Mouse (Mus musculus) bone marrow, adult 2 months (tissue): Measurements from ENCODE around the gene Fbxo46. TPM values are rescaled to one million over a fixed set of nuclear protein-coding genes. Genes with fewer than 3 reads are reported as not detected.

Experiments
- H3K27ac ChIP-seq: fragments of 200-500 bp; 2 replicates; pipeline ENCODE4 v1.5.1; 2012; ENCODE audit warnings: low read depth, mild to moderate bottlenecking, control low read depth, inconsistent platforms, low read length; ENCODE audit not compliant: control insufficient read depth, poor library complexity, insufficient read depth
- H3K4me1 ChIP-seq: fragments of 200-500 bp; 2 replicates; pipeline ENCODE4 v1.6.1; 2011; ENCODE audit warnings: low read length; ENCODE audit not compliant: control insufficient read depth, insufficient read depth
- H3K4me3 ChIP-seq: fragments of 200-500 bp; replicated peaks from 2 replicates; pipeline ENCODE3; 2011; ENCODE audit warnings: mild to moderate bottlenecking, low read depth, low read length, control low read depth; ENCODE audit not compliant: control insufficient read depth
- CTCF ChIP-seq: fragments of 200-500 bp; IDR thresholded peaks from 2 replicates; pipeline ENCODE4 v1.5.1; 2011; ENCODE audit warnings: low read length, control low read depth; ENCODE audit not compliant: control insufficient read depth, insufficient read depth
- POLR2A ChIP-seq: fragments of 200-500 bp; IDR thresholded peaks from 2 replicates; pipeline ENCODE4 v1.6.1; 2011; ENCODE audit warnings: low read depth, mild to moderate bottlenecking, control low read depth, low read length, borderline replicate concordance; ENCODE audit not compliant: control insufficient read depth
- WGBS: fragments of 180-500 bp; shearing (Covaris S2); methylation state at CpG from one replicate; pipeline ENCODE4 v1.1.7; 2018; 5-methylcytosine and 5-hydroxymethylcytosine counted together
- polyA plus RNA-seq: library from polyadenylated mRNA; stranded (reverse); fragments of >200 nt; gene quantifications from 2 replicates; pipeline ENCODE4 v1.2.4, GENCODE M21; 2011; ENCODE audit warnings: low replicate concordance; ENCODE audit not compliant: missing spikeins, insufficient read depth, insufficient read length

The Fbxo46 gene
- polyA plus RNA-seq, 1 experiment = 4.8 TPM

DNA sequence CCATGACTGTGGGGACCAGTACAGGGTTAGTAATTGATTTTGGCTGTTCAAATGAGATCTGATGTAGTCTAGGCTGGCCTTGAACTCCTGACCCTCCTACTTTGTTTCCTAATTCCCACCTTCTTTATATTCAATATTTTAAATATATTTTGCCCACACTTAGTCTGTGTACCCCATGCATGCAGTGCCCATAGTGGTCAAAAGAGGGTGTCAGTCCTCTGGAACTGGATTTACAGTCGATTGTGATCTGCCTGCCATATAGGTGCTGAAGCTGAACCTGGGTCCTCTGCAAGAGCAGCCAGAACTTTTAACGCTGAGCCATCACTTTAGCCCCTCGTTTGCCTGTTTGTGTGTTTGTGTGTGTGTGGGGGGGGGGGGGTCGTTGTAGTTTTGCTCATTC lies 11.0 kb downstream of the Fbxo46 start:
- WGBS = 36% methylated on average over 4 of the region's 4 CpGs
- Histone ChIP-seq H3K4me1 (no peaks in the 10 kb centered on the region; the same call in 1 of the 2 replicates), H3K27ac (no peak overlapping the region), H3K4me3 (no peak overlapping the region)
- TF ChIP-seq POLR2A = no peak
- no peak for TF ChIP-seq CTCF

GRCm38 (mm10) chr7:19131324-19131848 lies 11.7 kb downstream of the Fbxo46 start:
- Histone ChIP-seq H3K4me1 (no peaks in the 10 kb centered on the region), H3K4me3 (peak overlapping the region; percentile 71), H3K27ac (peak overlapping the region; percentile 56)
- under 1% methylated on average over 39 of the region's 39 CpGs for WGBS
- TF ChIP-seq POLR2A (no peak), CTCF (peak; percentile 57)

DNA sequence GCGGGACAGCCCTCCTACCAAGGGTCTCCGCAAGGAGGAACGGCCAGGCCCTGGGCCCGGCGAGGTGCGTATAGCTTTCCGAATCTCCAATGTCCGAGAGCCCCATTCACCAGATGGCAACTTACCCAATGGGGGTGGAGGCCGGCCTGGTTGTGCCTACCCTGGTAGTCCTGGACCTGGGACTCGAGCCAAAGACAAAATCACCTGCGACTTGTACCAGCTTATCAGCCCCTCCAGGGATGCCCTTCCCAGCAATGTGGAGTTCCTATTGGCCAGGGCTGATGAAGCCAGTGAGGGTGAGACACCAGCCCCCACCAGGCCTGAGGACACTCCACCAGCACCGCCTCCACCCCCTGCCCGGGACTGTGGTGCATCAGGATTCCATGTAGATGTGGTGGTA lies 16.5 kb downstream of the Fbxo46 start:
- no peaks in the 10 kb centered on the region for H3K4me1 ChIP-seq
- no peak for TF ChIP-seq POLR2A
- no peak for TF ChIP-seq CTCF
- H3K4me3 ChIP-seq = no peak overlapping the region
- 89% methylated on average over 13 of the region's 13 CpGs for WGBS
- no peak overlapping the region for H3K27ac ChIP-seq

- no peak overlapping the region for H3K4me3 ChIP-seq
- no peak overlapping the region for H3K27ac ChIP-seq
- 90% methylated on average over 38 of the region's 38 CpGs for WGBS
- H3K4me1 ChIP-seq = no peaks in the 10 kb centered on the region
- TF ChIP-seq POLR2A = no peak
- no peak for TF ChIP-seq CTCF
Measured at GRCm38 (mm10) chr7:19136673-19137334, 17.1 kb downstream of the Fbxo46 start.

DNA sequence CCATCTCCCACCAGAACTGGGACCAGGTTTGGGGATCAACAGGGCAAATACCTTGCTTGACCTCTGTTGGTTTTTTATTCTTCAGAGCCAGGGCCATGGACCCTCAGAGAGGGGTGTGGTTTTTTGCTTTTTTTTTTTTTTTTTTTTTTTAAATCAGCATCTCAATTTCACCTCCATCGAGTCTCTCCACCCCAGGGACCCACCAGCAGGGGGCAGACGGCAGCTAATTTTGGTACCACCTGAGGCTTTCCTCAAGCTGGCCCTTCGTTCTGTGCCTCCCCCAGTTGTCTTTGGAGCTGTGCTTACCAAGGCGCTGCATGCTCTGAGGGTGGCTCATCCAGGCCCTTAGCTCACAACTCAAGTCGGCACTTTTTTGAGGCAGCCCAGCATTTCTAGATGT lies 17.7 kb downstream of the Fbxo46 start:
- Histone ChIP-seq H3K4me1 (no peaks in the 10 kb centered on the region), H3K4me3 (no peak overlapping the region), H3K27ac (no peak overlapping the region)
- TF ChIP-seq CTCF (peak; percentile 46; the same call in 1 of the 2 replicates), POLR2A (no peak)
- WGBS = 45% methylated on average over 5 of the region's 5 CpGs

- Histone ChIP-seq H3K4me1 (no peaks in the 10 kb centered on the region), H3K27ac (no peak overlapping the region), H3K4me3 (no peak overlapping the region)
- TF ChIP-seq CTCF = no peak
- no peak for TF ChIP-seq POLR2A
- WGBS = 89% methylated on average over 10 of the region's 10 CpGs
Measured at GRCm38 (mm10) chr7:19146793-19147192, 27.1 kb downstream of the Fbxo46 start.

DNA sequence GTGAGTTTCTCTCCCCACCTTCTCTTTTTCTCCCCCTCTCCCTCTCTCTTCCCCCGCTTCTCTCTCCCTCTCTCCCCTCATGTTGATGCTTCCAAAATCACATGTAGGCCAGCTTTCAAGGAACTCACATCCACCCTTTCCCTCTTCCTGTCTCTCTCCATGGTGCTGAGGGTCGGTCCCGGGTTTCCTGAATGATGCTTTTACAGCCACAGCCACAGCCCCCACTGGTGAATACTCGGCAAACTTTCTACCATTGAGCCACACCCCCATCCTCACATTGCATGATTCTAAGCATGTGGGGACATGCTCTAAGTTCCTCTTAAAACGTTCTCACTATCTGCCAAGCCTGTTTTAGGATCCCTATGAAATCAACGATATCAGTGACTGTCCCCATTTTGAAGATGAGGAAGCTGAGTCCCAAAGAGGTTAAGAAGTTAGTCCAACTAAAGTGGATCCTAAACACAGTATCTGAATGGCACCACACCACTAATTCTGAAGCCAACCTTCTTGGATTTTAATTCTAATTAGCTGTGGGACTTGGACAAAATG lies 27.9 kb downstream of the Fbxo46 start:
- 44% methylated on average over 6 of the region's 6 CpGs for WGBS
- Histone ChIP-seq H3K4me1 (no peaks in the 10 kb centered on the region), H3K27ac (no peak overlapping the region), H3K4me3 (no peak overlapping the region)
- no peak for TF ChIP-seq POLR2A
- TF ChIP-seq CTCF = no peak

DNA sequence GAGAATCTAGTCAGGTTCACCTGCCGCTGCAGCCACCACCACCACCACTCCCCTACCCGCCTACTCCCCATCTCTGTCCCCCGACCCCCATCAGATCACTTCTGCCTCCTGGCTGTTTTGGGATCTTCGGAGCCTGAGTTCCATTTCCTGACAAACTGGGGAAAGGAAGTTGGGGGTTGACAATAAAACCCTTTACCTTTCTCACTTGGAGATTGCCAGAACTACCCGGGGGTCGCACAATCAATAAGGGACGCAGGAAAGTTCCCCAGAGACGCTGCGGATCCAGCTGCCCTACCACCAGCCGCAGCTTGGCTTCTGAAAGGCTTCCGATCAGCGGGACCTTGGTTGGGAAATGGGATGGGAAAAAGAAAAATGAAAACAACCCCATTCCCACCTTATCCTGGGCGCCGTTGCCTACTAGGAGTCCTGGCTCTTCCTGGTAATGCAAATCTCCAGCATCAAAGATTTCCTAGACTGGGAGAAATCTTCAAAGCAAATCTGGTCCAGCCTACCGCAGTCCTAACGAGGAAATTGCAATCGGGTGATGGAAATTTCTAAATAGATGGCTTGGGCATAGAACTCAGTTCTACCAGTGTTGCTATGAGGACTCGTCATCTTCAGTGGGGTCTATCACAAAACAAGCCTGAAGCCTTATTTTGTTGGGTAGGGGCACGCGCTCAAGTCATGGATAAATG lies 28.7 kb downstream of the Fbxo46 start:
- no peaks in the 10 kb centered on the region for H3K4me1 ChIP-seq
- peak overlapping the region; percentile 88 for H3K4me3 ChIP-seq
- 5% methylated on average over 20 of the region's 20 CpGs for WGBS
- peak overlapping the region; percentile 81 for H3K27ac ChIP-seq
- TF ChIP-seq CTCF (no peak), POLR2A (no peak)
